ENCODE assay signal across 26 mouse cellular contexts in genomic region chr9:70650260-70650659, GRCm38 (mm10). TPM values are rescaled to one million over a fixed set of nuclear protein-coding genes. Genes with fewer than 3 reads are reported as not detected.
DNase-seq lines count a peak whose midpoint lies in the region; ATAC-seq and TF ChIP-seq lines count a peak whose summit lies in the region.
"Had no signal": no experiment of that assay in that cellular context is flagged by ENCODE, and none has a peak within 500 bp of the region (broad histone marks: within the 10 kb centered on the region; RNA-seq: fewer than 3 reads in every experiment).

No protein-coding gene starts in this region.

- peaks cover 0 to 10% of the 10 kb centered on the region in 2 experiments for H3K36me3 ChIP-seq in CH12.LX (replicated peaks in 1 of 2; ENCODE audit: control insufficient read depth in 1 of 2, insufficient read depth in 1 of 2, low read length in 1 of 2)
- peaks cover 4% of the 10 kb centered on the region; the same call in 1 of the 2 replicates for H3K36me3 ChIP-seq in splenic B cell, adult 2 months (ENCODE audit: control insufficient read depth, insufficient read depth, low read length, poor library complexity, severe bottlenecking)
- H3K36me3 ChIP-seq in thymus, adult 2 months (ENCODE audit: control insufficient read depth, insufficient read depth, low read length) = no peaks in the 10 kb centered on the region
- no peaks in the 10 kb centered on the region for H3K36me3 ChIP-seq in heart, embryonic 11.5 days (ENCODE audit: control insufficient read depth, insufficient read depth, low read length)
- H3K36me3 ChIP-seq: embryonic facial prominence, embryonic 13.5 days; embryonic facial prominence, embryonic 15.5 days; forebrain, embryonic 15.5 days had no signal

- TF ChIP-seq POLR2A in CH12.LX (IDR thresholded peaks at IDR 0.05; ENCODE audit: low read depth, low read length) = no peak
- TF ChIP-seq POLR2A in thymus, adult 2 months (IDR thresholded peaks at IDR 0.05; ENCODE audit: control insufficient read depth, extremely low read depth, insufficient read depth, low read length, poor library complexity) = no peak

- H3K9ac ChIP-seq in CH12.LX (ENCODE audit: insufficient read depth, low read depth) = no peak overlapping the region
- no peak overlapping the region for H3K9ac ChIP-seq in heart, embryonic 11.5 days (ENCODE audit: low read depth, low read length)
- H3K9ac ChIP-seq: embryonic facial prominence, embryonic 13.5 days; embryonic facial prominence, embryonic 15.5 days; forebrain, embryonic 13.5 days; forebrain, embryonic 15.5 days; forebrain, postnatal 0 days had no signal

- no peak overlapping the region for H3K4me2 ChIP-seq in CH12.LX (ENCODE audit: insufficient read depth, low read depth, poor library complexity, severe bottlenecking)
- H3K4me2 ChIP-seq in heart, embryonic 11.5 days = no peak overlapping the region
- H3K4me2 ChIP-seq: embryonic facial prominence, embryonic 13.5 days; embryonic facial prominence, embryonic 15.5 days; forebrain, embryonic 13.5 days; forebrain, embryonic 15.5 days had no signal

- in situ Hi-C loops in CH12.LX (cut with MboI; ENCODE audit: low pct_ligation_motif_present, low pct_unique_long_range_greater_than_20kb, low sequenced_read_pairs) = no loop called here

- ATAC-seq in granulocyte monocyte progenitor cell, adult 5-6 weeks (replicated peaks; ENCODE audit: poor library complexity, severe bottlenecking) = peak; percentile 62
- ATAC-seq in heart, embryonic 11.5 days (replicated peaks; ENCODE audit: insufficient number of reproducible peaks, low FRiP score, low TSS enrichment) = no peak
- ATAC-seq: activated CD4-positive, CD25-positive, alpha-beta regulatory T cell, adult 4 months; CD4-positive, CD25-positive, alpha-beta regulatory T cell, adult 4 months; forebrain, embryonic 13.5 days; forebrain, embryonic 15.5 days; forebrain, postnatal 0 days had no signal

- TF ChIP-seq CTCF in CH12.LX (conservative IDR thresholded peaks at IDR 0.05 in 1 of 2, IDR thresholded peaks at IDR 0.05 in 1 of 2; ENCODE audit: low read depth in 2 of 2, low read length in 2 of 2) = no peak
- no peak for TF ChIP-seq CTCF in thymus, adult 2 months (IDR thresholded peaks at IDR 0.05; ENCODE audit: borderline replicate concordance, control insufficient read depth, extremely low read depth, insufficient read depth, low read length, poor library complexity)

- peak; percentile 75 for TF ChIP-seq EP300 in CH12.LX (IDR thresholded peaks at IDR 0.05; ENCODE audit: low read length)

- 55% methylated on average over 2 of the region's 2 CpGs for WGBS in thymus, adult 2 months
- 84% methylated on average over 2 of the region's 2 CpGs for WGBS in heart, embryonic 11.5 days (ENCODE audit: insufficient replicate concordance)

- H3K4me3 ChIP-seq in CH12.LX (replicated peaks in 1 of 3; ENCODE audit: low read depth in 2 of 3, low read length in 2 of 3, poor library complexity in 1 of 3) = no peak overlapping the region
- no peak overlapping the region for H3K4me3 ChIP-seq in thymus, adult 2 months (ENCODE audit: control insufficient read depth, insufficient read depth, low read length)
- H3K4me3 ChIP-seq in heart, embryonic 11.5 days (ENCODE audit: low read depth, low read length) = no peak overlapping the region
- H3K4me3 ChIP-seq: embryonic facial prominence, embryonic 13.5 days; embryonic facial prominence, embryonic 15.5 days; erythroblast, embryonic 14.5 days; forebrain, embryonic 13.5 days; forebrain, embryonic 15.5 days had no signal

- TF ChIP-seq RAD21 in CH12.LX (IDR thresholded peaks at IDR 0.05; ENCODE audit: low read depth, low read length) = no peak

- H3K27ac ChIP-seq in CH12.LX (ENCODE audit: insufficient read depth, low read depth) = no peak overlapping the region
- no peak overlapping the region for H3K27ac ChIP-seq in thymus, adult 2 months (ENCODE audit: control insufficient read depth, insufficient read depth, low read length)
- H3K27ac ChIP-seq in heart, embryonic 11.5 days (ENCODE audit: low read depth, low read length) = no peak overlapping the region
- H3K27ac ChIP-seq: embryonic facial prominence, embryonic 13.5 days; embryonic facial prominence, embryonic 15.5 days; forebrain, embryonic 13.5 days; forebrain, embryonic 15.5 days had no signal

- H3K27me3 ChIP-seq in CH12.LX (replicated peaks) = no peaks in the 10 kb centered on the region
- no peaks in the 10 kb centered on the region for H3K27me3 ChIP-seq in splenic B cell, adult 2 months (ENCODE audit: control insufficient read depth, insufficient read depth, low read length, poor library complexity, severe bottlenecking)
- H3K27me3 ChIP-seq in thymus, adult 2 months (ENCODE audit: control insufficient read depth, insufficient read depth, low read length) = no peaks in the 10 kb centered on the region
- no peaks in the 10 kb centered on the region for H3K27me3 ChIP-seq in heart, embryonic 11.5 days (ENCODE audit: control insufficient read depth, insufficient read depth, low read length)
- H3K27me3 ChIP-seq: embryonic facial prominence, embryonic 13.5 days; embryonic facial prominence, embryonic 15.5 days; forebrain, embryonic 13.5 days; forebrain, embryonic 15.5 days had no signal

- dilution Hi-C loops in CH12.LX (cut with MboI; ENCODE audit: extremely low pct_ligation_motif_present, extremely low pct_unique_long_range_greater_than_20kb, low sequenced_read_pairs) = no loop called here

- peaks cover 10% of the 10 kb centered on the region for H3K79me2 ChIP-seq in CH12.LX (replicated peaks; ENCODE audit: control insufficient read depth, extremely low read depth, insufficient read depth, poor library complexity, severe bottlenecking)

- H3K4me1 ChIP-seq in CH12.LX (ENCODE audit: control insufficient read depth in 1 of 2, insufficient read depth in 2 of 2) = peaks cover 14 to 56% of the 10 kb centered on the region in 2 experiments
- H3K4me1 ChIP-seq in thymus, adult 2 months (replicated peaks; ENCODE audit: control insufficient read depth, insufficient read depth, low read length) = peaks cover 3% of the 10 kb centered on the region
- H3K4me1 ChIP-seq in heart, embryonic 11.5 days (ENCODE audit: control insufficient read depth, insufficient read depth, low read length) = no peaks in the 10 kb centered on the region

- no peaks in the 10 kb centered on the region for H3K9me3 ChIP-seq in CH12.LX (replicated peaks; ENCODE audit: low read length)
- no peaks in the 10 kb centered on the region for H3K9me3 ChIP-seq in heart, embryonic 11.5 days (replicated peaks; ENCODE audit: control insufficient read depth, low read length)
- H3K9me3 ChIP-seq: embryonic facial prominence, embryonic 13.5 days; embryonic facial prominence, embryonic 15.5 days; forebrain, embryonic 13.5 days; forebrain, embryonic 15.5 days had no signal

- DNase-seq in A20 (ENCODE audit: low read depth, low spot score) (peak; percentile 77), CH12.LX (ENCODE audit: extremely low read depth) (no peak)
- peak; percentile 35 for DNase-seq in splenic B cell, adult 2 months (ENCODE audit: low read depth, low spot score)
- DNase-seq in thymus, adult 2 months = no peak
- DNase-seq in layer of hippocampus, postnatal 14 days (ENCODE audit: low spot score in 2 of 2) = no peak
- DNase-seq: adrenal gland, adult 8-10 months; adrenal gland, postnatal 14 days; adrenal gland, postnatal 36 days; cerebellum, adult 11 months; cerebellum, adult 18-20 months; cerebellum, adult 8-10 months; cerebellum, adult 9-11 months; cerebellum, postnatal 14 days; cerebellum, postnatal 36 days; embryo, embryonic 11 days; forebrain, postnatal 0 days had no signal

TF ChIP-seq in CH12.LX, 34 proteins besides CTCF, POLR2A, EP300 and RAD21:
- TF ChIP-seq MAX (IDR thresholded peaks at IDR 0.05; ENCODE audit: low read length) = no peak
- no peak for TF ChIP-seq PAX5 (IDR thresholded peaks at IDR 0.05; ENCODE audit: low read length)
- TF ChIP-seq IRF4 (IDR thresholded peaks at IDR 0.05; ENCODE audit: low read depth, low read length) = peak; percentile 60
- TF ChIP-seq MYC (IDR thresholded peaks at IDR 0.05; ENCODE audit: low read depth, low read length) = no peak
- TF ChIP-seq JUN (IDR thresholded peaks at IDR 0.05; ENCODE audit: insufficient read depth, low read depth, low read length) = peak; percentile 38; the same call in 1 of the 2 replicates
- peak; percentile 64 for TF ChIP-seq JUND (conservative IDR thresholded peaks at IDR 0.05; ENCODE audit: low read depth, low read length)
- TF ChIP-seq TBP (conservative IDR thresholded peaks at IDR 0.05; ENCODE audit: low read depth, low read length) = no peak
- no peak for TF ChIP-seq RCOR1 (conservative IDR thresholded peaks at IDR 0.05; ENCODE audit: low read depth, low read length)
- TF ChIP-seq CHD2 (IDR thresholded peaks at IDR 0.05; ENCODE audit: low read length) = no peak

RNA-seq across cellular contexts. Expression of gene Gm10642, which starts 5.8 kb away (rescaled TPM):
- total RNA-seq in CH12.LX (2012; rRNA removed) (1.5 and 2.1 TPM in 2 replicates), CH12.LX (2014; rRNA removed) (0.13 TPM in 1 of 2 replicates, not detected in the other)
- polyA plus RNA-seq in CH12.LX (2012; ENCODE audit: insufficient read length, low read depth) = not detected in 2 replicates
- not detected in 2 replicates for total RNA-seq in granulocyte monocyte progenitor cell, adult 5-6 weeks (2014; fragmentation: Nextera tagmentation)
- 0.26 TPM in 1 of 2 replicates, not detected in the other for total RNA-seq in granulocyte monocyte progenitor cell, adult 5-6 weeks (2017)
- polyA plus RNA-seq in thymus, adult 2 months (2012; rRNA removed) = 3.5 and 6.3 TPM in 2 replicates
- polyA plus RNA-seq in heart, embryonic 11.5 days (2014; fragmentation: Nextera tagmentation; extraction: Ambion mirVana) = not detected in 2 replicates
- 1 to 10 TPM; 1.2 to 2.0 TPM for total RNA-seq in layer of hippocampus, postnatal 14 days (2021)
- total RNA-seq: common myeloid progenitor, adult 5-6 weeks had no signal

RNA-seq across cellular contexts. Expression of gene Mindy2, which starts 6.7 kb away (rescaled TPM):
- total RNA-seq in CH12.LX (2012; rRNA removed) (5.3 and 7.0 TPM in 2 replicates), CH12.LX (2014; rRNA removed) (9.9 and 10.0 TPM in 2 replicates)
- polyA plus RNA-seq in CH12.LX (2012; ENCODE audit: insufficient read length, low read depth) = 5.9 and 6.8 TPM in 2 replicates
- 11.8 and 12.5 TPM in 2 replicates for total RNA-seq in granulocyte monocyte progenitor cell, adult 5-6 weeks (2014; fragmentation: Nextera tagmentation)
- total RNA-seq in granulocyte monocyte progenitor cell, adult 5-6 weeks (2017) = 9.0 and 10.1 TPM in 2 replicates
- polyA plus RNA-seq in thymus, adult 2 months (2012; rRNA removed) = 17.3 and 28.2 TPM in 2 replicates
- polyA plus RNA-seq in heart, embryonic 11.5 days (2014; fragmentation: Nextera tagmentation; extraction: Ambion mirVana) = 9.0 and 9.7 TPM in 2 replicates
- 10 to 100 TPM; 32.1 to 32.8 TPM for total RNA-seq in layer of hippocampus, postnatal 14 days (2021)

RNA-seq across cellular contexts. Expression of gene Adam10, which starts 28.5 kb away (rescaled TPM):
- total RNA-seq in CH12.LX (2012; rRNA removed) = 9.3 and 9.6 TPM in 2 replicates
- total RNA-seq in CH12.LX (2014; rRNA removed) = 17.7 and 17.8 TPM in 2 replicates
- polyA plus RNA-seq in CH12.LX (2012; ENCODE audit: insufficient read length, low read depth) = 26.3 and 28.9 TPM in 2 replicates
- total RNA-seq in granulocyte monocyte progenitor cell, adult 5-6 weeks (2014; fragmentation: Nextera tagmentation) = 61.0 and 70.7 TPM in 2 replicates
- 46.5 and 47.8 TPM in 2 replicates for total RNA-seq in granulocyte monocyte progenitor cell, adult 5-6 weeks (2017)
- polyA plus RNA-seq in thymus, adult 2 months (2012; rRNA removed) = 21.7 and 25.4 TPM in 2 replicates
- 70.2 and 80.2 TPM in 2 replicates for polyA plus RNA-seq in heart, embryonic 11.5 days (2014; fragmentation: Nextera tagmentation; extraction: Ambion mirVana)
- 10 to 100 TPM; 67.9 to 69.1 TPM for total RNA-seq in layer of hippocampus, postnatal 14 days (2021)

Comparison
In these comparisons a context has a peak if more than half of its experiments do, and no peak if none do; other contexts are left out.
1. DNase-seq: peak in A20 (single experiment) and splenic B cell, adult 2 months (single experiment); none in CH12.LX (single experiment), thymus, adult 2 months (single experiment) and layer of hippocampus, postnatal 14 days (0 of 2).